Mouse (Mus musculus) embryonic facial prominence, embryonic 10.5 days (tissue): ENCODE results near the gene Lrrc63. TPM values are rescaled to one million over a fixed set of nuclear protein-coding genes. Genes with fewer than 3 reads are reported as not detected.

Source experiments
- DNase-seq: peaks from one replicate; pipeline ENCODE4 v3.0.0-alpha.2; 2017; ENCODE audit warnings: low spot score
- H3K27ac ChIP-seq: fragments of 300-500 bp; sonication (generic); replicated peaks from 2 replicates; pipeline ENCODE4 v1.5.1; 2016; ENCODE audit warnings: mild to moderate bottlenecking
- H3K27me3 ChIP-seq: fragments of 300-500 bp; sonication (generic); replicated peaks from 2 replicates; pipeline ENCODE4 v1.6.1; 2016; ENCODE audit warnings: low read depth, mild to moderate bottlenecking; ENCODE audit not compliant: poor library complexity, severe bottlenecking
- H3K36me3 ChIP-seq: fragments of 300-500 bp; sonication (generic); replicated peaks from 2 replicates; pipeline ENCODE4 v1.6.1; 2016; ENCODE audit warnings: mild to moderate bottlenecking, moderate library complexity
- H3K4me1 ChIP-seq: fragments of 300-500 bp; sonication (generic); 2 replicates; pipeline ENCODE4 v1.6.1; 2016
- H3K4me3 ChIP-seq: fragments of 300-500 bp; sonication (generic); 2 replicates; pipeline ENCODE4 v1.5.1; 2016; ENCODE audit warnings: mild to moderate bottlenecking, moderate library complexity
- H3K9me3 ChIP-seq: fragments of 300-500 bp; sonication (generic); 2 replicates; pipeline ENCODE4 v1.6.1; 2016; ENCODE audit warnings: mild to moderate bottlenecking
- WGBS: fragments of 180-500 bp; shearing (Covaris S2); methylation state at CpG from one replicate; pipeline ENCODE4 v1.1.7; 2016; 5-methylcytosine and 5-hydroxymethylcytosine counted together
- polyA plus RNA-seq: library from polyadenylated mRNA; unstranded; fragments of >200 nt; fragmentation: Nextera tagmentation; extraction: Ambion mirVana; gene quantifications from 2 replicates; pipeline ENCODE4 v1.2.1, GENCODE M21; 2016

Lrrc63 gene
- polyA plus RNA-seq, 1 experiment from 2014 or later = not detected

- Histone ChIP-seq H3K9me3 (no peaks in the 10 kb centered on the region), H3K36me3 (no peaks in the 10 kb centered on the region), H3K27me3 (no peaks in the 10 kb centered on the region), H3K4me3 (no peak overlapping the region), H3K27ac (no peak overlapping the region), H3K4me1 (no peaks in the 10 kb centered on the region)
- WGBS = 89% methylated on average over 8 of the region's 8 CpGs
- no peak for DNase-seq
These were observed 9.0 kb downstream of the Lrrc63 start for GRCm38 (mm10) chr14:75121658-75122057.

- Histone ChIP-seq H3K4me1 (no peaks in the 10 kb centered on the region; the same call in 1 of the 2 replicates), H3K27ac (no peak overlapping the region), H3K9me3 (no peaks in the 10 kb centered on the region), H3K36me3 (no peaks in the 10 kb centered on the region), H3K27me3 (no peaks in the 10 kb centered on the region), H3K4me3 (no peak overlapping the region)
- 93% methylated on average over 5 of the region's 5 CpGs for WGBS
- DNase-seq = no peak
These were observed 27.7 kb downstream of the Lrrc63 start for GRCm38 (mm10) chr14:75102956-75103355.

GRCm38 (mm10) chr14:75077946-75078345, 52.7 kb downstream of the Lrrc63 start:
- Histone ChIP-seq H3K9me3 (no peaks in the 10 kb centered on the region), H3K4me3 (no peak overlapping the region), H3K36me3 (no peaks in the 10 kb centered on the region), H3K27ac (no peak overlapping the region), H3K4me1 (no peaks in the 10 kb centered on the region), H3K27me3 (no peaks in the 10 kb centered on the region)
- DNase-seq = no peak
- 82% methylated on average over 6 of the region's 6 CpGs for WGBS

GRCm38 (mm10) chr14:75075299-75076180, 55.1 kb downstream of the Lrrc63 start:
- no peak for DNase-seq
- Histone ChIP-seq H3K9me3 (no peaks in the 10 kb centered on the region), H3K27ac (no peak overlapping the region), H3K36me3 (no peaks in the 10 kb centered on the region), H3K4me3 (no peak overlapping the region), H3K4me1 (no peaks in the 10 kb centered on the region), H3K27me3 (no peaks in the 10 kb centered on the region)
- 81% methylated on average over 10 of the region's 10 CpGs for WGBS

- H3K4me3 ChIP-seq = no peak overlapping the region
- WGBS = 91% methylated on average over 15 of the region's 15 CpGs
- no peak for DNase-seq
- H3K9me3 ChIP-seq = no peaks in the 10 kb centered on the region
- no peaks in the 10 kb centered on the region for H3K27me3 ChIP-seq
- no peak overlapping the region for H3K27ac ChIP-seq
- no peaks in the 10 kb centered on the region for H3K4me1 ChIP-seq
- no peaks in the 10 kb centered on the region for H3K36me3 ChIP-seq
These were observed 59.6 kb downstream of the Lrrc63 start for GRCm38 (mm10) chr14:75071091-75071490.

- WGBS = 84% methylated on average over 7 of the region's 7 CpGs
- H3K27ac ChIP-seq = no peak overlapping the region
- no peak for DNase-seq
- H3K4me1 ChIP-seq = no peaks in the 10 kb centered on the region
- no peaks in the 10 kb centered on the region for H3K27me3 ChIP-seq
- no peaks in the 10 kb centered on the region for H3K9me3 ChIP-seq
- H3K4me3 ChIP-seq = no peak overlapping the region
- no peaks in the 10 kb centered on the region for H3K36me3 ChIP-seq
These were observed 61.2 kb downstream of the Lrrc63 start for GRCm38 (mm10) chr14:75069356-75069979.

- H3K36me3 ChIP-seq = no peaks in the 10 kb centered on the region
- H3K4me3 ChIP-seq = no peak overlapping the region
- H3K9me3 ChIP-seq = no peaks in the 10 kb centered on the region
- no peaks in the 10 kb centered on the region for H3K27me3 ChIP-seq
- DNase-seq = no peak
- no peak overlapping the region for H3K27ac ChIP-seq
- H3K4me1 ChIP-seq = no peaks in the 10 kb centered on the region
- 90% methylated on average over 18 of the region's 19 CpGs for WGBS
These were observed 62.1 kb downstream of the Lrrc63 start for GRCm38 (mm10) chr14:75068430-75069112.

GRCm38 (mm10) chr14:75065211-75065610, 65.5 kb downstream of the Lrrc63 start:
- no peak overlapping the region for H3K27ac ChIP-seq
- no peaks in the 10 kb centered on the region for H3K27me3 ChIP-seq
- H3K36me3 ChIP-seq = no peaks in the 10 kb centered on the region
- H3K4me1 ChIP-seq = no peaks in the 10 kb centered on the region
- no peak overlapping the region for H3K4me3 ChIP-seq
- 93% methylated on average over 5 of the region's 5 CpGs for WGBS
- H3K9me3 ChIP-seq = no peaks in the 10 kb centered on the region
- no peak for DNase-seq

GRCm38 (mm10) chr14:75064520-75064919, 66.2 kb downstream of the Lrrc63 start:
- Histone ChIP-seq H3K4me1 (no peaks in the 10 kb centered on the region), H3K27ac (no peak overlapping the region), H3K27me3 (no peaks in the 10 kb centered on the region), H3K4me3 (no peak overlapping the region), H3K9me3 (no peaks in the 10 kb centered on the region), H3K36me3 (no peaks in the 10 kb centered on the region)
- 82% methylated on average over 7 of the region's 7 CpGs for WGBS
- peak; percentile 11 for DNase-seq

- no peaks in the 10 kb centered on the region for H3K9me3 ChIP-seq
- no peak for DNase-seq
- no peaks in the 10 kb centered on the region for H3K27me3 ChIP-seq
- 93% methylated on average over 8 of the region's 8 CpGs for WGBS
- H3K36me3 ChIP-seq = no peaks in the 10 kb centered on the region
- no peak overlapping the region for H3K4me3 ChIP-seq
- H3K4me1 ChIP-seq = no peaks in the 10 kb centered on the region
- H3K27ac ChIP-seq = no peak overlapping the region
These were observed 66.7 kb downstream of the Lrrc63 start for GRCm38 (mm10) chr14:75063936-75064335.

- 46% methylated on average over 8 of the region's 8 CpGs for WGBS
These were observed 70.1 kb downstream of the Lrrc63 start for GRCm38 (mm10) chr14:75060562-75060961.

GRCm38 (mm10) chr14:75056861-75057431, 73.7 kb downstream of the Lrrc63 start:
- 75% methylated on average over 9 of the region's 9 CpGs for WGBS
- H3K27ac ChIP-seq = no peak overlapping the region
- no peak overlapping the region for H3K4me3 ChIP-seq
- H3K9me3 ChIP-seq = no peaks in the 10 kb centered on the region
- H3K27me3 ChIP-seq = no peaks in the 10 kb centered on the region
- H3K36me3 ChIP-seq = no peaks in the 10 kb centered on the region
- no peak for DNase-seq
- no peaks in the 10 kb centered on the region for H3K4me1 ChIP-seq

More at GRCm38 (mm10) chr14:75060562-75060961, 70.1 kb downstream of the Lrrc63 start:
- no peaks in the 10 kb centered on the region for H3K4me1 ChIP-seq
- no peaks in the 10 kb centered on the region for H3K36me3 ChIP-seq
- DNase-seq = peak; percentile 12
- H3K9me3 ChIP-seq = no peaks in the 10 kb centered on the region
- H3K27me3 ChIP-seq = no peaks in the 10 kb centered on the region
- H3K4me3 ChIP-seq = no peak overlapping the region
- no peak overlapping the region for H3K27ac ChIP-seq
